Mouse (Mus musculus): Measurements from ENCODE around the gene Ccdc182.

- no peak for TF ChIP-seq CTCF (IDR thresholded peaks at IDR 0.05; ENCODE audit: low read depth)
- TF ChIP-seq EP300 (optimal IDR thresholded peaks at IDR 0.05) = no peak
Observed at GRCm38 (mm10) chr11:88288400-88288799, 5.5 kb upstream of the Ccdc182 start.

All from stomach, postnatal 0 days (tissue).